Mouse (Mus musculus) midbrain, embryonic 10.5 days (tissue): ENCODE results near the gene Rps6kc1. TPM values are rescaled to one million over a fixed set of nuclear protein-coding genes. Genes with fewer than 3 reads are reported as not detected.

Experiments used
- DNase-seq: peaks from one replicate; pipeline ENCODE4 v3.0.0-alpha.2; 2017; ENCODE audit warnings: low spot score
- H3K27ac ChIP-seq: fragments of 300-500 bp; sonication (generic); replicated peaks from 2 replicates; pipeline ENCODE4 v1.5.1; 2016; ENCODE audit warnings: mild to moderate bottlenecking
- H3K27me3 ChIP-seq: fragments of 300-500 bp; sonication (generic); 2 replicates; pipeline ENCODE4 v1.6.1; 2016; ENCODE audit warnings: low read depth, mild to moderate bottlenecking; ENCODE audit not compliant: poor library complexity, severe bottlenecking
- H3K36me3 ChIP-seq: fragments of 300-500 bp; sonication (generic); 2 replicates; pipeline ENCODE4 v1.6.1; 2016; ENCODE audit warnings: mild to moderate bottlenecking, moderate library complexity
- H3K4me1 ChIP-seq: fragments of 300-500 bp; sonication (generic); 2 replicates; pipeline ENCODE4 v1.6.1; 2016
- H3K4me3 ChIP-seq: fragments of 300-500 bp; sonication (generic); 2 replicates; pipeline ENCODE4 v1.5.1; 2016; ENCODE audit warnings: mild to moderate bottlenecking, moderate library complexity
- H3K9me3 ChIP-seq: fragments of 300-500 bp; sonication (generic); replicated peaks from 2 replicates; pipeline ENCODE4 v1.6.1; 2016; ENCODE audit warnings: mild to moderate bottlenecking
- WGBS: fragments of 180-500 bp; shearing (Covaris S2); methylation state at CpG from one replicate; pipeline ENCODE4 v1.1.7; 2016; 5-methylcytosine and 5-hydroxymethylcytosine counted together
- polyA plus RNA-seq: library from polyadenylated mRNA; unstranded; fragments of >200 nt; fragmentation: Nextera tagmentation; extraction: Ambion mirVana; gene quantifications from 2 replicates; pipeline ENCODE4 v1.2.1, GENCODE M21; 2016

Rps6kc1 gene
- polyA plus RNA-seq, 1 experiment from 2014 or later = 16.2 TPM

- H3K9me3 ChIP-seq = no peaks in the 10 kb centered on the region
- 0 out of 2 replicates have a peak, but pooled peaks cover 5% of the 10 kb centered on the region for H3K27me3 ChIP-seq
- WGBS = 73% methylated on average over 9 of the region's 9 CpGs
- no peak overlapping the region for H3K4me3 ChIP-seq
- no peaks in the 10 kb centered on the region for H3K36me3 ChIP-seq
- DNase-seq = no peak
- H3K27ac ChIP-seq = no peak overlapping the region
- H3K4me1 ChIP-seq = peaks cover 36% of the 10 kb centered on the region
Observed at GRCm38 (mm10) chr1:190656089-190656488, 255.5 kb downstream of the Rps6kc1 start.

- 82% methylated on average over 7 of the region's 7 CpGs for WGBS
- H3K36me3 ChIP-seq = no peaks in the 10 kb centered on the region
Observed at GRCm38 (mm10) chr1:190655651-190656050, 255.9 kb downstream of the Rps6kc1 start.

GRCm38 (mm10) chr1:190655081-190655480 is 256.5 kb downstream of the Rps6kc1 start:
- Histone ChIP-seq H3K9me3 (no peaks in the 10 kb centered on the region), H3K36me3 (no peaks in the 10 kb centered on the region), H3K27ac (0 out of 2 replicates have a peak overlapping the region, but pooled peaks have one; percentile 18), H3K4me1 (peaks cover 28% of the 10 kb centered on the region), H3K4me3 (no peak overlapping the region), H3K27me3 (0 out of 2 replicates have a peak, but pooled peaks cover 5% of the 10 kb centered on the region)
- DNase-seq = no peak
- 85% methylated on average over 7 of the region's 7 CpGs for WGBS

More at GRCm38 (mm10) chr1:190655651-190656050, 255.9 kb downstream of the Rps6kc1 start:
- H3K4me3 ChIP-seq = no peak overlapping the region
- H3K9me3 ChIP-seq = no peaks in the 10 kb centered on the region
- peaks cover 32% of the 10 kb centered on the region for H3K4me1 ChIP-seq
- H3K27ac ChIP-seq = no peak overlapping the region
- 0 out of 2 replicates have a peak, but pooled peaks cover 5% of the 10 kb centered on the region for H3K27me3 ChIP-seq
- no peak for DNase-seq

GRCm38 (mm10) chr1:190654694-190655001 is 256.9 kb downstream of the Rps6kc1 start:
- WGBS = 92% methylated on average over 6 of the region's 6 CpGs
- DNase-seq = no peak
- Histone ChIP-seq H3K36me3 (no peaks in the 10 kb centered on the region), H3K4me3 (no peak overlapping the region), H3K27ac (no peak overlapping the region), H3K4me1 (peaks cover 24% of the 10 kb centered on the region), H3K27me3 (0 out of 2 replicates have a peak, but pooled peaks cover 5% of the 10 kb centered on the region), H3K9me3 (no peaks in the 10 kb centered on the region)

DNA sequence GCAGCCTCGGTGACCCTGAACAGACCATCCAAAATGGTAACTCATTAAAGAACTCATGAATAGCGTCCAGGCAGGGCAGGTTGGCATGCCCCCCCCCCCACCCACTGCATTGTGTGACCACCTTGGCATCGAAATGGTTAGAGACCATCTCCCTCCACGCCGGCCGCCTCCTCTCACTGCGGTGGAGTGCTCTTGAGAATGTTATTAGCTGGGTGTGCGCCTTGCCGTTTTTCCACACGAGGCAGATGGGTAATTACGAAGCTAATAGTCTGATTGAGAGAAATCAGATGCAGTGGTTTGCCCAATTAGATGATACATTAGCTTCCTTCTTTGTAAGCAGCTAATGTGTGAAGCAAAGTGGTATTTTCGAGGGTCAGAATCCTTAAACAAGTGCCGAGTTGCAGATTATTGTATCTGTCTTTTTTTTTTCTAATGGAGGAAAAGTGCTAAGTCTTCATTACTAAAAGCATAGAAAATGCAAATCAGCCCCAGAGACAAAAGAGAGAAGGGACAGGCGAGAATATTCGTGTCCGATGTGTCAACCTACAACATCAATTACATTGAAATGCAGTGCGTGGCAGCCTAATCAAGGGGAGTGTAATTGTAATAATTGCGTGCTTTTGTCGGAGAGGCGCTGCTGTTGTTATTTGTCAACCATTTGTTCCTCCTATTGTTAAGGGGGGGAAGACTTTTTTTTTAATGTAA is 257.4 kb downstream of the Rps6kc1 start:
- Histone ChIP-seq H3K9me3 (no peaks in the 10 kb centered on the region), H3K4me3 (no peak overlapping the region), H3K36me3 (no peaks in the 10 kb centered on the region), H3K4me1 (peaks cover 22% of the 10 kb centered on the region), H3K27ac (no peak overlapping the region), H3K27me3 (0 out of 2 replicates have a peak, but pooled peaks cover 5% of the 10 kb centered on the region)
- DNase-seq = no peak
- WGBS = 91% methylated on average over 20 of the region's 20 CpGs

- no peaks in the 10 kb centered on the region for H3K36me3 ChIP-seq
- no peaks in the 10 kb centered on the region for H3K9me3 ChIP-seq
- H3K27me3 ChIP-seq = 0 out of 2 replicates have a peak, but pooled peaks cover 5% of the 10 kb centered on the region
- 73% methylated on average over 6 of the region's 6 CpGs for WGBS
- no peak overlapping the region for H3K4me3 ChIP-seq
- H3K27ac ChIP-seq = no peak overlapping the region
- peaks cover 13% of the 10 kb centered on the region for H3K4me1 ChIP-seq
- DNase-seq = no peak
Observed at GRCm38 (mm10) chr1:190653081-190653480, 258.5 kb downstream of the Rps6kc1 start.

Other genes with a start within 250 kb of the Rps6kc1 start
- gene Angel2, start 13.3 kb upstream of the Rps6kc1 start, polyA plus RNA-seq = 55.4 and 63.0 TPM in 2 replicates
- 33.1 and 44.4 TPM in 2 replicates for gene Vash2, start 67.5 kb upstream of the Rps6kc1 start, polyA plus RNA-seq
- gene Flvcr1, start 114.4 kb upstream of the Rps6kc1 start, polyA plus RNA-seq = 8.3 and 8.6 TPM in 2 replicates
- gene Spata45, start 124.9 kb upstream of the Rps6kc1 start, polyA plus RNA-seq = not detected in 2 replicates
- gene Tatdn3, start 151.2 kb upstream of the Rps6kc1 start, polyA plus RNA-seq = 10.4 and 11.1 TPM in 2 replicates
- gene Nsl1, start 151.2 kb upstream of the Rps6kc1 start, polyA plus RNA-seq = 34.9 and 35.9 TPM in 2 replicates
- 3.7 and 4.1 TPM in 2 replicates for gene Batf3, start 186.1 kb upstream of the Rps6kc1 start, polyA plus RNA-seq